Mouse (Mus musculus): Measurements from ENCODE around the gene Imp3. TPM values are rescaled to one million over a fixed set of nuclear protein-coding genes. Genes with fewer than 3 reads are reported as not detected.
"Not testable (repeated sequence)": the region's sequence is repeated elsewhere in the genome, so short reads cannot be mapped to it uniquely, and the experiment has no call there.

The Imp3 gene
- 36.1 to 44.3 TPM (median 38.6 TPM) in 3 replicates for total RNA-seq (2017)

- peak; percentile 95 for ATAC-seq (replicated peaks; ENCODE audit: insufficient number of reproducible peaks, low FRiP score, low TSS enrichment, poor library complexity, severe bottlenecking)
Measured at GRCm38 (mm10) chr9:56937223-56938160, at the start of gene Imp3. TSS of gene Imp3 (plus strand) at chr9:56937475.

GRCm38 (mm10) chr9:56887581-56887980 is 49.7 kb upstream of the Imp3 start:
- ATAC-seq (replicated peaks; ENCODE audit: insufficient number of reproducible peaks, low FRiP score, low TSS enrichment, poor library complexity, severe bottlenecking): no peak

- 0 out of 2 replicates have a peak, but pooled peaks have one; percentile 52 for ATAC-seq (replicated peaks; ENCODE audit: insufficient number of reproducible peaks, low FRiP score, low TSS enrichment, poor library complexity, severe bottlenecking)
Measured at GRCm38 (mm10) chr9:56889817-56890216, 47.5 kb upstream of the Imp3 start.

GRCm38 (mm10) chr9:56890522-56891250 is 46.6 kb upstream of the Imp3 start:
- ATAC-seq (replicated peaks; ENCODE audit: insufficient number of reproducible peaks, low FRiP score, low TSS enrichment, poor library complexity, severe bottlenecking): no peak

GRCm38 (mm10) chr9:56891517-56892011 is 45.7 kb upstream of the Imp3 start:
- ATAC-seq (replicated peaks; ENCODE audit: insufficient number of reproducible peaks, low FRiP score, low TSS enrichment, poor library complexity, severe bottlenecking): no peak

- no peak for ATAC-seq (replicated peaks; ENCODE audit: insufficient number of reproducible peaks, low FRiP score, low TSS enrichment, poor library complexity, severe bottlenecking)
Measured at GRCm38 (mm10) chr9:56892111-56892510, 45.2 kb upstream of the Imp3 start.

GRCm38 (mm10) chr9:56893313-56893712 is 44.0 kb upstream of the Imp3 start:
- ATAC-seq (replicated peaks; ENCODE audit: insufficient number of reproducible peaks, low FRiP score, low TSS enrichment, poor library complexity, severe bottlenecking): no peak

- ATAC-seq (replicated peaks; ENCODE audit: insufficient number of reproducible peaks, low FRiP score, low TSS enrichment, poor library complexity, severe bottlenecking): no peak
Measured at GRCm38 (mm10) chr9:56894006-56894405, 43.3 kb upstream of the Imp3 start.

- no peak for ATAC-seq (replicated peaks; ENCODE audit: insufficient number of reproducible peaks, low FRiP score, low TSS enrichment, poor library complexity, severe bottlenecking)
Measured at GRCm38 (mm10) chr9:56896779-56897178, 40.5 kb upstream of the Imp3 start.

GRCm38 (mm10) chr9:56899409-56899808 is 37.9 kb upstream of the Imp3 start:
- no peak for ATAC-seq (replicated peaks; ENCODE audit: insufficient number of reproducible peaks, low FRiP score, low TSS enrichment, poor library complexity, severe bottlenecking)

- no peak for ATAC-seq (replicated peaks; ENCODE audit: insufficient number of reproducible peaks, low FRiP score, low TSS enrichment, poor library complexity, severe bottlenecking)
Measured at GRCm38 (mm10) chr9:56900060-56900459, 37.2 kb upstream of the Imp3 start.

- ATAC-seq (replicated peaks; ENCODE audit: insufficient number of reproducible peaks, low FRiP score, low TSS enrichment, poor library complexity, severe bottlenecking): no peak
Measured at GRCm38 (mm10) chr9:56900571-56900970, 36.7 kb upstream of the Imp3 start.

GRCm38 (mm10) chr9:56901187-56901586 is 36.1 kb upstream of the Imp3 start:
- ATAC-seq (replicated peaks; ENCODE audit: insufficient number of reproducible peaks, low FRiP score, low TSS enrichment, poor library complexity, severe bottlenecking): no peak

GRCm38 (mm10) chr9:56903662-56904061 is 33.6 kb upstream of the Imp3 start:
- no peak for ATAC-seq (replicated peaks; ENCODE audit: insufficient number of reproducible peaks, low FRiP score, low TSS enrichment, poor library complexity, severe bottlenecking)

GRCm38 (mm10) chr9:56907549-56907948 is 29.7 kb upstream of the Imp3 start:
- 0 out of 2 replicates have a peak, but pooled peaks have one; percentile 17 for ATAC-seq (replicated peaks; ENCODE audit: insufficient number of reproducible peaks, low FRiP score, low TSS enrichment, poor library complexity, severe bottlenecking)

GRCm38 (mm10) chr9:56909991-56910390 is 27.3 kb upstream of the Imp3 start:
- ATAC-seq (replicated peaks; ENCODE audit: insufficient number of reproducible peaks, low FRiP score, low TSS enrichment, poor library complexity, severe bottlenecking): not testable (repeated sequence)

- ATAC-seq (replicated peaks; ENCODE audit: insufficient number of reproducible peaks, low FRiP score, low TSS enrichment, poor library complexity, severe bottlenecking): no peak
Measured at GRCm38 (mm10) chr9:56911017-56911416, 26.3 kb upstream of the Imp3 start.

GRCm38 (mm10) chr9:56913991-56914390 is 23.3 kb upstream of the Imp3 start:
- ATAC-seq (replicated peaks; ENCODE audit: insufficient number of reproducible peaks, low FRiP score, low TSS enrichment, poor library complexity, severe bottlenecking): no peak

- ATAC-seq (replicated peaks; ENCODE audit: insufficient number of reproducible peaks, low FRiP score, low TSS enrichment, poor library complexity, severe bottlenecking): no peak
Measured at GRCm38 (mm10) chr9:56915116-56915515, 22.2 kb upstream of the Imp3 start.
